Mouse (Mus musculus): Measurements from ENCODE around the gene Cct7.
"Not testable (repeated sequence)": the region's sequence is repeated elsewhere in the genome, so short reads cannot be mapped to it uniquely, and the experiment has no call there.

Gene Cct7

DNA sequence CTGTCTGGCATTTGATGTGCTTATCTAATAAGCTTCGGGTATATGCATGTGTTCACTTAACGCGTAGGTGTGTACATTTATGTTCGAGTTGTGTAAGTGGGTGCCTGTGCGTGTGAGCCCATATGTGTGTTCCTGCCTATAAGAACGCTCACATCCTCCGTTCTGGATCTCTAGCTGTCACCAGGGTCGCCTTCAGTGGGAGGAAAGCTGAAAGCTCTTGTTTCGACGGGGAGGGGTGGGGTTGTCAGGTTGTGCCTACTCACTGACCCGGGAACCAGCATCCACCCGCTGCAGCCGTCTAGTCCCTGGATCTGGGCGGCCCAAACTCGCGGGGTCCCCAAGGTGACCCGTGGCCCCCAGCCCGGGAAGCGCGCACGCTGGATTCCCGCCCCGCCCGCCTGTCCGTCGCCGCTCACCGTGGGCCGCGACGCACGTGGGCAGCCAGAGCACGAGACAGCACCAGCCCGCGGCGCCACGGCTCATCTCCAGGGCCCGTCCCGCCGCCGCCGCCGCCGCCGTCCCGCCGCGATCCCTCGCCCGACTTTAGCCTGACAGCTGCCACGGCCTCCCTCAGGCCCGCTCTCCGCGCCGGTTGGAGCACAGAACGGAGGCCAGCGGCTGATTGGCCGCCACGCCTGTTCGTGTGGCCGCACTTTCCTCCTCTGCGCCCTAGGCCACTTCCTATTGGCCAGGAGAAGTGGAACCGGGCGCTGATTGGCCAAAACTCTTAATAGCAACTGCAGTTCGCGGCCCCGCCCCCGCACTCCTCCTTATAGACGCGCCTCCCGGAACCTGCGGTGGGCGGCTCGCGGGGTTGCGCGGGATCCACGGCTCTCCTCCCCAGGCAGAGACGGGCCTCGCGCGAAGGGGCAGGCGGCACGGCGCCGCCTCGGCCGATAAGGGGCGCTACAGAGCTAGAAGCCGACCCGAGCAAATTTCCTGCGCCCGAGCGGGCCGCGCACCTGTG, at the start of gene Cct7:
TSS of gene Cct7 (plus strand) at position 818 of the 967 bp plus-strand sequence.
- peak; percentile 93 for ATAC-seq (ENCODE audit: insufficient number of reproducible peaks, low FRiP score, low TSS enrichment)

DNA sequence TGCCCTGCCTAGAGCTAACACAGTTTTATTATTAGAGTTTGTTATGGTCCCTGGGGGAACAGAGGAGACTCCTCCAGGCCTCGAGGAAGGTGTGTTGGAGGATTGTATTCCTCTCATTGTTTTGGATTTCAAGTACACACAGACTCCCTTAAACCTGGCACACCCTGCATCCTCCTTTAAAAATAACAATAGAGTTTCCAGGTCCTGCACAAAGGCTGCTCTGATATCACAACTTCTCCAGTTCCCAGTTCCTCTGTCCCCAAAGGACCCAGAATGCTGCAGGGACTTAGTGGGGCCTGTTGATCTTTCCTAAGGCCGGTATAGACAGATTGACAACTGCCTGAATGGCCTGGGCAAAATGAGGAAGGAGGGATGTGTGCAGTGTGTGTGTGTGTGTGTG, 48.7 kb upstream of the Cct7 start:
- no peak for ATAC-seq (ENCODE audit: insufficient number of reproducible peaks, low FRiP score, low TSS enrichment)

DNA sequence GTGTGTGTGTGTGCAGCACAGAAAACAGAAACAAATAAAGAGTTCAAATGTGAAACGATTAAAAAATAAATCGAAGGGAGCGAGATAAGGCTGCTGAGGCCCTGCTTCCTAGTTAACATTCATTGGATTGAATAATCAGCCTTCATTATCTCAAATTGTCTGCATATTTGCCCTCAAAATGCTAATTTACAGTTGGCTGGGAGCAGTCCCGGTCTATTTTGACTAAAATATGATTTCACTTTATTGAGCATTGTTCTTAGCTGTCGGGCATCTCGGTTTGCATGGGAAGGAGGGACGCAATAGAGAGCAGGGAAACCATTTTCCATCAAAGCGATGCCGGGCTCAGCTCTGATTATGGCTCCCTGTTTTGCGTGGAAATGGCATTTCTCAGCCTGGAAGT, 48.3 kb upstream of the Cct7 start:
- no peak for ATAC-seq (ENCODE audit: insufficient number of reproducible peaks, low FRiP score, low TSS enrichment)

DNA sequence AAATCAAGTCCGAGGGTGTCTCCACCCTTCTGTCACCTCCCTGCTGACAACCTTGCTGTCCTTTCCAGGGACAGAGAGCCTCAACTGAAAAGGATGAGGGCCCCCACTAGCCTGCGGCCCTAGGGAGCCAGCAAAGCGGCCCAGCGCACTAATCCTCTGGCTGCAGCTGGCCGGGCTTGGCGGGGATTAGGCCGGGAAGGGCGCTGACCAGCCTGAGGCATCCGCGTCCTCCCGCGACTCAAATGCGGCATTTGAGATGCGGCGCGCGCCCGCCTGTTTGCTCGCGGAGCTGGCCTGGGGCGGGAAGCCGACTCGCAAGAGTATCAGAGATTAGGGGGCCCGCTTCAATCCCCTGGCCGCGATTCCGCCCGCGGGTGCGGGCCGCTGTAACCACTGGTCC, 42.3 kb upstream of the Cct7 start:
- no peak for ATAC-seq (ENCODE audit: insufficient number of reproducible peaks, low FRiP score, low TSS enrichment)

DNA sequence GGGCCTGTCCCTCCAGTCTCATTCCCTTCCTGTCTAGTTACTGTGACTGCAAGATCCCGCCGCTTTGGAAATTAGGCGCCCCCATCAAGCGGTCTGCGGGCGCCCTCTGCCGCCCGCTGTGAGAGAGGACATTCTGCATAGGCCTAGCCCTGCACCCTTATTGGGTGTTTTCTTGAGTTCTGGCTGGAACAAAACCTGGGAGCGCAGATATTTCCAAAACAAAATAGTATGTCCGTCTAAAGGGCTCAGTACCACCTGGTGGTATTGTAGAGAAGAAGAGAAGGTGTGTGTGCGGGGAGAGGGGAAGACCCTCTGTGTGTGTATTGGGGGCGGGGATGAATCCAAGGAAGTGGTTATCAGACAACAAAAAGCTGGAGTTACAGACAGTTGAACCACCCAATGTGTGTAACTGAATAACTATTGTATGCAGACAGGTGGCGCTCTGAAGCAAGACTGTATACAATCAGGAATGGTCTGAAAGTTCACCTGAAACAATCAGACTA, 40.5 kb upstream of the Cct7 start:
- ATAC-seq (ENCODE audit: insufficient number of reproducible peaks, low FRiP score, low TSS enrichment): 0 out of 2 replicates have a peak, but pooled peaks have one; percentile 22

DNA sequence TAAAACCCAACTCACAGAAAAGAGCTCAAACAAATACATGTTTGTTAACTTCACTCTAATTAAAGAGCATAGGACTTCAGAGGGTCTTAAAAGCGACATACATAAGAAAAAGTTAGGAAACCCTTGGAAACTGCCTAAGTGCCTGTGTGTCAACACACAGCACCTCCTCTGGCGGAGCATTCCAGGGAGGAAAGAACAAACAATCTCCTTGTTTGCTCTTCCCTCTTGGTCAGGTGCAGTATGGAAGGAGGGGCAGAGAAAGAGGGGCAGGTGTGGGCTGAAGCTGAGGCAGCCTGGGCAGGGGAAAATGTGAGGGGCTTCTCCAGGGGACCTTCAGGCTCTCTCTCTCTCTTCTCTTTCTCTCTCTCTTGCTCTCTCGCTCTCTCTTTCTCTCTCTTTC, 35.5 kb upstream of the Cct7 start:
- ATAC-seq (ENCODE audit: insufficient number of reproducible peaks, low FRiP score, low TSS enrichment): no peak

DNA sequence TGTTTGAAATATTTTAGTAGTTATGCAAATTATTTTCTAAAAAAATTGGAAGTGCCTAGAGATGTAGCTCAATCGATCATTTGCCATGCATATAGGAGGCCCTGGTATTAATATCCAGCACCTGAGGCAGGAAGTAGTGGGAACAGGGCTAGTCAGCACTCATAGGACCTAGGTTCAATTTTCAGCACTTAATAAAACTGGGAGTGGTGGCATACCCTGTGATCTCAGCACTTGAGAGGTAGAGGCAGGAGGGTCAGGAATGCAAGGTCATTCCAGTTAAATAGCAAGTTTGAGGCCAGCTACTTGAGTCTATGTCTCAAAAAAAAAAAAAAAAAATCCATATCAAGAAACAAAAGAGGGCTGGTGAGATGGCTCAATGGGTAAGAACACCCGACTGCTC, 32.2 kb upstream of the Cct7 start:
- no peak for ATAC-seq (ENCODE audit: insufficient number of reproducible peaks, low FRiP score, low TSS enrichment)

DNA sequence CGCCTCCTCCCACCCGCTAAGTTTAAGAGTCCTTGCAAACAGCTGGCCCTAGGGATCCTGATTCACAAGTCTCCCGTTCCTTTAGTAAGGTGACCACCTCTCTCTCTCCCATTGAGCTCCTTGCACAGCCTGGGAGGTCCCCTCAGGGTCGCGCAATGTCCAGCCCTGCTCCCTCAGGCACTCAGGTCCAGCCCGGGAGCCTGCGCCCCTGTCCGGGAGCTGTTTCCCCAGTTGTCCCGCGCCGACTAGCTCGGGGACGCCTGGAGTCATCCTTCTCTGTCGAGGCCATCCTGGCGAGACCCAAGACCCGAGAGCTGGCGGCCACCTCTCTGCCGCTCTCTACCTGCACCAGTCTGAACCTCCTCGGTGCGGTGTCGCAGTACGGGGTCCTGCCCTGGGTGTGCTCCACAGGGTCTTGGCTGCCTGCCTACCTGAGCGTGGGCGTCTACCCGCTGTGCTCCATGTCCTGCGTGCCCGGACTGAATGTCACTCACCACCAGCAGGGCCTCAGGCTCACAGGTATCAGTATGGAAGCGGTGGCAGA, 27.4 kb upstream of the Cct7 start, which contains the start of gene Noto:
TSS of gene Noto (plus strand) at position 51 of the 544 bp plus-strand sequence.
- ATAC-seq (ENCODE audit: insufficient number of reproducible peaks, low FRiP score, low TSS enrichment): no peak

DNA sequence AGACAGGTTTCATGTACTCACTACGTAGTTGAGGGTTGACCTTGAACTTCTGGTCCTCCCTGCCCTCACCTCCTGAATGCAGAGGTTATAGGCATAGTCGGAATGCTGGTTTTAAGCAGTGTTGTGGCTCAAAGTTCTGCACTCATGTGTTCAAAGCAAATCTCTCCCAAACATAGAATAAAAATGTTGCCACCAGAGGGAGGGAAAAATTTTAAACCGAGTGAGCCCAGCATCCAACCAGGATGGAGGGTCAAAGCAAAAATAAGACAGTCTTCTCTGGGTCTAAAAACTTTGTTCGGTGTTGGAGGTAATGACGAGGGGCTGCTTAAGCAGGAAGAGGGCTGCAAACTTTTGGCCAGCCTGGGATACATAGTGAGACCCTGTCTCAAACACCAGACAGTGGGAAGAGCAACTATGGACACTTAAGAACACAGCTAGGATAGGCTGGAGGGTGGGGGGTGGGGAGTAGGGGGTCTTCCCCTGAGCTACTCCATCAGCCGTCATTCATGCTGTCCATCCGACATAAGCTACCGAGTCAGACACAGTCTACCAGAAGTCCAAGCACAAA, 20.0 kb upstream of the Cct7 start:
- ATAC-seq (ENCODE audit: insufficient number of reproducible peaks, low FRiP score, low TSS enrichment): no peak; the same call in 1 of the 2 replicates

DNA sequence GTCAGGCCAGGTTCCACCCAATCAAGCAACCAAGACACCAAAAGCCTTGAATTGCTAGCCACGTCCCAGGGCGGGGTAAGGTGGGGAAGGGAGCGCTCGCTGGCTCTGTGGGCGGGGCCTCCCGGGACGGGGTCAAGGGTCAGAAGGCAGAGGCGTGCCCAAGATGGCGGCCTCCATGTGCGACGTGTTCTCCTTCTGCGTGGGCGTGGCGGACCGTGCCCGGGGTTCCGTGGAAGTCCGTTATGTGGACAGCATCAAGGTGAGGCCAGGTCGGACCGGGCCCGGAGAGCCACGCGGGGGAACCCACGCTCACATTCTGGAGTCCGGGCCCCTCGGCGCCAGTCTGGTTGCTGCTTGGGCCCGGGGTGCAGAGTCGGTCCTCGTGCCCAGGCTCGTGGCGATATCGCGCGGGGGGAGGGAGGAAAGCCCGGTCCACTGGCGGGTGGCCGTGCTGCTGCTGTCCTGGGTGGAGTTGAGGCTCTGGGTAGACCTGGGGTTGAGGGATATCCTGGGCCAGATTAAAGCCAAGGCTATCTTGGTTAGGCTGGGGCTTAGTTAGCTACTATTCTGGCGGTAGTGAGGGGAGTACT, 19.4 kb upstream of the Cct7 start, which contains the start of gene Smyd5:
TSS of gene Smyd5 (plus strand) at position 148 of the 590 bp plus-strand sequence.
- ATAC-seq (ENCODE audit: insufficient number of reproducible peaks, low FRiP score, low TSS enrichment): peak; percentile 80; the same call in 1 of the 2 replicates

DNA sequence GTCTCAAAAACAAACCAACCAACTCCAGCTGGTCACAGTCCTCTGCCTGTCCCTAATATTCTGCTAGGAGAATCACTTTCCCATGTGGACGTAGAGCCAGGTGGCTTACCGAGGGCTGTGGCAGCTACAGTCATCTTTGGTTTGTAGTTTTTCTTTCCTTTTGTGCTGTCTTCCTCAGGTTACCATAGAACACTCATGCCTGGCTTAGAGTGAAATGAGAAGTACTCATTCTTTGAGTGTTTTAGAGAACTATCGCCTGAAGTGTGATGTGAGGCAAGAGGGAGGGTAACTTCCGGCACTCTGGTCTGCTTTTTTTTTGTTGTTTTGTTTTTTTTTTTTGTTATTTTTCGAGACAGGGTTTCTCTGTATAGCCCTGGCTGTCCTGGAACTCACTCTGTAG, 17.4 kb upstream of the Cct7 start:
- ATAC-seq (ENCODE audit: insufficient number of reproducible peaks, low FRiP score, low TSS enrichment): no peak

DNA sequence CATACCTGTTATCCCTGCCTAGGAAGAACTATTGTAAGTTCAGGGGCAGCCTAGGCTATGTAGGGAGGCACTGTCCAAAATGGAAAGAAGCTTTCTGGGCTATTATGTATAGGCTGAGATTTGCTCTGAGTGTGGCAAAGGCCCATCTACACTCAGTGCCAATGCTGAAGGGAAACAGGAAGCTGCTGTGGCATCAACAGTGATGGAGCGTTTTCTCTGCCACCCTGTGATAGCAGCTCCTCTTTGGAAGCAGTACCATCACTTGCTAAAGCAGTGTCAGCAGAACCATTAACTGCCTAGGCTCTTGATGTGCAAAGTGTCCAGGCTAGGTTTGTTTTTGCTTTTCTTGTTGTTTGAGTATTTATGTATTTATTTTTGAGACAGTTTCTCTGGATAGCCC, 15.1 kb upstream of the Cct7 start:
- ATAC-seq (ENCODE audit: insufficient number of reproducible peaks, low FRiP score, low TSS enrichment): no peak

DNA sequence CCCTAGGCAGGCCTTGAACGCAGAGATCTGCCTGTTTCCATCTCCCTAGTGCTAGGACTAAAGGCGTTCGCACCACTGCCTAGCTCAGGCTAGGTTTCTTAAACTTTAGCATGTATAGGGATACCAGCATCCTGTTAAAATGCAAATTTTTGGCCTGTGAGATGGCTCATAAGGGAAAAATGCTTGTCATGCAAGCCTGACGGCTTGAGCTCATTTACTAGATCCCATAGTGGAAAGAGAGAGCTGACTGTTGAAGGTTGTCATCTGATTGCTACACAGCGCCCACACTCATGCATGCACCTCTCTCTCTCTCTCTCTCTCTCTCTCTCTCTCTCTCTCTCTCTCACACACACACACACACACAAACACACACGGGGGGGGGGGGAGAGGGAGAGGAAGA, 14.7 kb upstream of the Cct7 start:
- no peak for ATAC-seq (ENCODE audit: insufficient number of reproducible peaks, low FRiP score, low TSS enrichment)

DNA sequence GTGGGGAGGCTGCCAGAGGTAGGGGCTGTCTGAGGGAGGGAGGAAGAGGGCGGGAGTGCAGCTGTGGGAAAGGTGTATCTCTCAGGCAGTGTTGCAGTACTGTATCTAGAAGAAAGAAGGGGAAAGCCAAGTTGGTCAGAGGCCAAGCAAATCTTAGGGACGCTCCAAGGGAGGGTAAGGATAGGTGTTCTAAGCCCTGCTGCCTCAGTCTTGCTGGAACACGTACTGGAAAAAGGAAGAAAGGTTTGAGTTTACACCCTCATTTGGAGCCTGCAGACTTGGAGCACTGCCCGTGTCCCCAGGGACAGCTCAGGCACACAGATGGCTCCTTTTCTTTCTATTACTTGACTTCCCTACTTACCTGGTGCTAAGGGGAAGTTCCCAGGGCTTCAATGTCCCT, 10.2 kb upstream of the Cct7 start:
- no peak for ATAC-seq (ENCODE audit: insufficient number of reproducible peaks, low FRiP score, low TSS enrichment)

DNA sequence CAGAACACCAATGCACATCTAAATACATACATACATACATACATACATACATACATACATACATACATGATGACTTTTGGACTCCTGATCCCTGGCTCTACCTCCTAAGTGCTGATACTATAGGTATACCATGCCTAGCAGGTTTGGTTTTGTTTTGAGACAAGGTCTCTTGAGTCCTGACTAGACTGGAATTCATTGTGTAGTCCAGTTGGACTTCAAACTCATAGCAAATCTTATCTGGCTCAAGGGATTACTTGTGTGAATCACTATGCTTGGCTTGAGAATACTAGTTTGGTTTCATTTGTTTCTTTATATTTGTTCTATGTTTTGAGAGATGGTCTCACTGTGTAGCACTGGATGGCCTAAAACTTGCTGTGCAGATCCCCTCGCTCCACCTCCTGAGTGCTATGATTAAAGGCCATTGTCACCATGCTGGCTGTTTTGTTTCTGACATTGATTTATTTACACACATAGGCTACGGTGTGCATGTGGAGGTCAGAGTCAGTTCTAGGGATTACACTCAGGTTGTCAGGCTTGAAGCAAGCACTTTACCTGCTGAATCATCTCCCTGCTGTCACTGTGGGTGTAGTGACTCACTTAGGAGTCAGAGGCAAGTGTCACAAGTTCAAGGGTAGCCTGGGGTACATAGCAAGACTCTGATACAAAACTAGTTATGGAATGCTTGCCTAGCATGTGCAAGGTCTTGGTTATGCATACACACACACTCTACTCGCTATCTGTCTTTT, 7.7 kb upstream of the Cct7 start:
- no peak for ATAC-seq (ENCODE audit: insufficient number of reproducible peaks, low FRiP score, low TSS enrichment)

DNA sequence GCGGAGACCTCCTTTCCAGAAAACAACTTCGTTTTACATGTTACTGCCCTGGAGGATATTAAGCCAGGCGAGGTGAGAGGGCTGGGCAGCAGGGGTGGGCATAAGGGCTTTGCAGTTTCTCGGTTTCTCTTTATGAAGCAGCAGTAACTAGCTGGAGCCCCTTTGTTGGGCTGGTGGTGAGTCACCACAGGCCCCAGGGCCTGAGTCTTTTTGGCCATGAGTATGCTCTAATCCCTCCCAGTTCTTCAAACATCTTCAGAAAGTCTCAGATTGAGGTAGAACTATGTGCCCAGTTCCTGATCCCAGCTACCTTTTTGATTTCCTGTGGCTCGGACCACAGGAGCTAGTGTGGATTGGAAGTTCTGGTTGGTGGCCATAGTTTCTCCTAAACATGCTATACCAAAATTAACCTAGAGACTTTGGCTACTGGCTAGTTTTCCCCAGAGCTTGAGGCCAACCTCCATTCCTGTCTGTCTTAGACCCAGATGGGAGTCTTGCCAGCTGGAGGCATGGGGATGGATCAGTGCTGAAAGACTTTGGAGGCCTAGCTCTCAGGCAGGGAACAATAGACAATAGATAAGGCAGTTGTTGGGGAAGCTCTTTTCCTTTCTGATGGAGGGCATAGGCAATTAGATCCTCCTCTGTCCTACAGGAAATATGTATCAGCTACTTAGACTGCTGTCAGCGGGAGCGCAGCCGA, 6.9 kb upstream of the Cct7 start:
- no peak for ATAC-seq (ENCODE audit: insufficient number of reproducible peaks, low FRiP score, low TSS enrichment)

DNA sequence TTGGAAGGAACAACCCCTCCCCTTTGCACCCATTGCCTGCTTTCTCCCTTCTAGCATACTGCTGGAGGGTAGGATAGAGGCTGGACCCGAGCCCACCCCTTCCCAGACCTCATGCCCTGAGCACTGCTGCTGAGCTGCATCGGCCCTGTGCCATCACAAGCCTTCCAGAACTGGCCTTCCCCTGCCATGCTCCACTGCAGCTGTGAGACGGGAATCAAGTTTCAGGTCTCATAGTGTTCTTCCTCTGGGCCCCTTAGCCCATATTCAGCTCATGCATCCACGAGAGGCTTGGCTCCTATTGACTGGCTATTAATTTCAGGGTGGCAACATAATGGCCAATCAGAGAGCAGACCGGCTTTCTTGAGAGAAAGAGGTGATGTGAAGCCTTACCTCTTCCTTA, 6.0 kb upstream of the Cct7 start:
- no peak for ATAC-seq (ENCODE audit: insufficient number of reproducible peaks, low FRiP score, low TSS enrichment)

DNA sequence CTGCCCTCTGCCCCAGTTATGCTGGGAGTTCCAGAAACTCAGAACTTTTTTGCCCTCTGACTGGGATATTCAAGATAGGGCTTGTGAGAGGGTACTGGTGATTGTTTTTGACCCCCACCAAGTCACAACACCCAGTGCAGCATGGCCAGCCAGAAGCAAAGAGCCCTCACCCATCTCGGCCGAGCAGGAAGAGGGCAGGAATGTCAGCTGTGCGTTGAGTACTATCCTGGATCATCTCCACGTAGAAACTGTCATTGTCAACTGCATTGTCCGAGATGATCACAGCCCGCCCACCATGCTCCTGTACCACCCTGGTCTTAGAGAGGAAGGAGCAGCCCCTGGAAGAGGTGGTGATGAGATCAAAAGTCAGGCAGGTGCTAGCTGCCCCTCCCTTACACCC, 4.0 kb upstream of the Cct7 start:
- ATAC-seq (ENCODE audit: insufficient number of reproducible peaks, low FRiP score, low TSS enrichment): no peak

DNA sequence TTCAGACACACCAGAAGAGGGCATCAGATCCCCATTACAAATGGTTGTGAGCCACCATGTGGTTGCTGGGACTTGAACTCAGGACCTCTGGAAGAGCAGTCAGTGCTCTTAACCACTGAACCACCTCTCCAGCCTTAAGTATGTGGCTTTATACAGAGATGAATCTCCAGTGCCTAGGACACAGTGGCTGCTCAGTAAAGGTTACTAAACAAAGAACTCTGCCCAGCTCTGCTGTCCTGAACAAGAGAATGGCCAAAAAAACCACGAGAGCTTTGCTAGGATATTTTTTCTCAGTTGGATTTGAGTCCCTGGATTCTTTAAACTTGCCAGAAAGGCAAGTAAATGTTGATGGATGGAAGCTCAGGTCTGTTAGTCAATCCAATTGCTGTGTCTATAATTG, 1.2 kb upstream of the Cct7 start:
- ATAC-seq (ENCODE audit: insufficient number of reproducible peaks, low FRiP score, low TSS enrichment): not testable (repeated sequence)

Data from cerebellum, adult (tissue).